Mouse (Mus musculus) C2C12 (cell line): ENCODE measurements around the gene Tmc8.

Experiments used
- CTCF ChIP-seq: IDR thresholded peaks from one replicate; pipeline ENCODE4 v1.5.1; 2011; ENCODE audit not compliant: control insufficient read depth, insufficient read depth, insufficient read length
- FOSL1 ChIP-seq: IDR thresholded peaks from one replicate; pipeline ENCODE4 v1.8.0; 2011; ENCODE audit warnings: mild to moderate bottlenecking, low read length; ENCODE audit not compliant: poor library complexity, insufficient read depth, severe bottlenecking
- MYOG ChIP-seq: IDR thresholded peaks from one replicate; pipeline ENCODE4 v1.6.1; 2011; ENCODE audit not compliant: control insufficient read depth, insufficient read length; ENCODE audit errors: extremely low read depth
- USF1 ChIP-seq: IDR thresholded peaks from one replicate; pipeline ENCODE4 v1.6.1; 2011; ENCODE audit warnings: low read depth, mild to moderate bottlenecking, control low read depth, moderate library complexity

DNA sequence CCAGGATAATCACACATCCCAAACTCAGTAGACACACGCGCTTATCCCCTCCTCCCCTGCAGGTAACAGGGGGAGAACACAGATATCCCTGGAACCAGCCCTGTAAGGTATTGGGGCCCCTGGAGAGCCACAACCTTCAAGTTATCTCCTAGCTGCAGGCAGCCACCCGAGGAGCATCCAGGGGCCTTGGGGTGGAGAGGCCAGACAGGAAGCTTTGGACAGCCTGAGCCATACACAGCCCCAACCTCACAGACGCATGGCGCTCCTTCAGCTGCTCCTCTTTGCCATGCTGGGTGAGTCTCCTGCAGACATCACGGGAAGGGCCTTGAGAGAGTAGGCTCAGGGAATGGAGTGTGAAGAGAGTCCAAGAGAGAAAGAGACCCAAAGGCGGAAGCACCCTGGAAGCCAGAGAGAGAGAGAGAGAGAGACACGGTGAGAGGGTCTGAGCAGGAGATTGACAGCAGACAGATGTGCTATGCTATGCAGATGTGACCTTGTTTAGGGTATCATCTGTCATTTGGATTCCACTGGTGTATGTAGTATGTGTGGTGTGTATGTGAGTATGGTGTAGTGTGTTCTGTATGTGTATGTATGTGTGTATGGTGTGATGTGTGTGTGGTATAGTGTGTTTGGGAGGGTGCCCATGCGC lies 15.8 kb downstream of the Tmc8 start, which contains the start of gene 6030468B19Rik:
- TF ChIP-seq USF1 (no peak), CTCF (no peak), MYOG (no peak), FOSL1 (no peak)
